Mouse (Mus musculus) ES-Bruce4 (cell line): Measurements from ENCODE around the gene Itsn2. TPM values are rescaled to one million over a fixed set of nuclear protein-coding genes. Genes with fewer than 3 reads are reported as not detected.

Experiments
- H3K27ac ChIP-seq: 2 replicates; pipeline ENCODE4 v1.5.1; 2012; ENCODE audit warnings: low read length, inconsistent platforms; ENCODE audit not compliant: insufficient read depth
- H3K27me3 ChIP-seq: 2 replicates; pipeline ENCODE4 v1.6.1; 2012; ENCODE audit warnings: mild to moderate bottlenecking, low read length, inconsistent platforms; ENCODE audit not compliant: control insufficient read depth, poor library complexity, insufficient read depth, severe bottlenecking
- H3K36me3 ChIP-seq: 2 replicates; pipeline ENCODE4 v1.6.1; 2012; ENCODE audit warnings: inconsistent platforms, mild to moderate bottlenecking, low read length, moderate library complexity; ENCODE audit not compliant: control insufficient read depth, poor library complexity, insufficient read depth, severe bottlenecking
- H3K4me1 ChIP-seq: one replicate; pipeline ENCODE4 v1.8.1; 2011; ENCODE audit warnings: low read length; ENCODE audit not compliant: control insufficient read depth, insufficient read depth
- H3K4me3 ChIP-seq: 2 replicates; pipeline ENCODE4 v1.5.1; 2011; ENCODE audit warnings: low read depth, mild to moderate bottlenecking, low read length
- H3K9ac ChIP-seq: 2 replicates; pipeline ENCODE4 v1.6.1; 2012; ENCODE audit warnings: low read depth, mild to moderate bottlenecking, inconsistent platforms; ENCODE audit not compliant: poor library complexity, severe bottlenecking
- H3K9me3 ChIP-seq: replicated peaks from 2 replicates; pipeline ENCODE4 v1.6.1; 2012; ENCODE audit warnings: mild to moderate bottlenecking, low read length, inconsistent platforms; ENCODE audit not compliant: control insufficient read depth, poor library complexity, insufficient read depth, severe bottlenecking
- CTCF ChIP-seq: IDR thresholded peaks from one replicate; pipeline ENCODE4 v1.8.1; 2011; ENCODE audit warnings: low read depth, low read length
- EP300 ChIP-seq: IDR thresholded peaks from 2 replicates; pipeline ENCODE4 v1.6.1; 2011; ENCODE audit warnings: low read depth, low read length; ENCODE audit not compliant: insufficient read depth
- POLR2A ChIP-seq: IDR thresholded peaks from one replicate; pipeline ENCODE4 v1.8.1; 2011; ENCODE audit warnings: low read length; ENCODE audit not compliant: insufficient read depth
- polyA plus RNA-seq: library from polyadenylated mRNA; stranded (reverse); fragments of >200 nt; gene quantifications from 2 replicates; pipeline ENCODE4 v1.2.4, GENCODE M21; 2011; ENCODE audit warnings: low read depth; ENCODE audit not compliant: missing spikeins, insufficient read depth, insufficient read length

Gene Itsn2
- polyA plus RNA-seq, 1 experiment: 35.3 TPM

DNA sequence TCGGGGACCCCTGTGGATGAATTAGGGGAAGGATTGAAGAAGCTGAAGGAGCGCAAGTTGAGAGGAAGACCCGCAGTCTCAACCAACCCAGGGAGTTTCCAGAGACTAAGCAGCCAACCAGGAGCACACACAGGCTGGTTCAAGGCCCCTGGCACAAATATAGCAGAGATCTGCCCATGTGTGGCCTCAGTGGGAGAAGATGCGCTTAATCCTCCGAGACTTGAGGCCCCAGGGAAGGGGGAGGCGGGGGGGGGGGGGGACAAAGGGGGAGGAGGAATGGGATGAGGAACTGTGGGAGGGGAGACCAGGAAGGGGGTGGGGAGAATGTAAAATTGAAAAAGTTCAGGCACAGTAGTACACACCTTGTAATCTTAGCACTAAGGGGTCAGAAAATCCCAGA lies 37.0 kb upstream of the Itsn2 start:
- Histone ChIP-seq H3K36me3 (no peaks in the 10 kb centered on the region), H3K27me3 (no peaks in the 10 kb centered on the region), H3K9me3 (no peaks in the 10 kb centered on the region; the same call in 1 of the 2 replicates), H3K4me1 (peaks cover 6% of the 10 kb centered on the region), H3K9ac (peak overlapping the region; percentile 38), H3K4me3 (peak overlapping the region; percentile 46; the same call in 1 of the 2 replicates), H3K27ac (peak overlapping the region; percentile 47; the same call in 1 of the 2 replicates)
- TF ChIP-seq EP300: no peak

DNA sequence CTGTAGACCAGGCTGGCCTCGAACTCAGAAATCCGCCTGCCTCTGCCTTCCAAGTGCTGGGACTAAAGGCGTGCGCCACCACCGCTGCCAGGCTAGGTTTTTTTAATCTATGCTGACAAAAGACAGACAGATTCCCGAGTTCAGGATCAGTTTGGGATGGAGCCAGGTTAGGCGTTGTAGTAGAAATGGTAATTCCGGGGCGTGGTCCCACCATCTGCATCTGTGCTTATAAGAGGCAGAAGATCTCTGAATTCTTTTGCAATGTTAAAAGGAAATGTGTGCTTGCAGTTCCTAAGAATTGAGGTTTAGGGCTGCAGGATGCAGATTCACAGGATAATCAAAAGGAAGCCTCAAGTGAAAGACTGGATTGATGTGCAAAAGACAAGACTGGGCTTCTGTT lies 35.5 kb upstream of the Itsn2 start:
- peaks cover 6% of the 10 kb centered on the region for H3K4me1 ChIP-seq
- no peaks in the 10 kb centered on the region for H3K36me3 ChIP-seq
- H3K27me3 ChIP-seq: no peaks in the 10 kb centered on the region
- no peak overlapping the region for H3K9ac ChIP-seq
- no peak overlapping the region for H3K4me3 ChIP-seq
- peak overlapping the region; percentile 93 for H3K27ac ChIP-seq
- TF ChIP-seq CTCF: no peak
- TF ChIP-seq EP300: peak; percentile 59; the same call in 1 of the 2 replicates
- H3K9me3 ChIP-seq: peaks cover 10% of the 10 kb centered on the region

DNA sequence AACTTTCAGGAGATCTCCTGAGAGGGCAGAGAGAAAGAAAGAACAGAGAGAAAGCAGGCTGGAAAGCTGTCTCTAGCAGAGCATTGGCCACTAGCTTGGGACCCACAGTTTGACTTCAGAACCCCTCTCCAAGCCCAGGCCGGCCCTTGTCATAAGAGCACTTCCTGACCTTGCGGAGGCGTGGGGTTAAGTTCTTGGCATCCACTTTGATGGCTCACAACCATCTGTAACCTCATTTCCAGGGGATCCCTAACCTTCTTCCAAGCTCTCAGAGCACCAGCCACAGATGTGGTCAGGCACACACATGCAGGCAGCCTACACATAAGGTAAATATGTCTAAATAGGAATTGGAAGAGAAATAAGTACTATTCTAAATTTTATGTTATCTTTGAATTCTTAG lies 35.0 kb upstream of the Itsn2 start:
- no peak for TF ChIP-seq CTCF
- no peak for TF ChIP-seq POLR2A
- TF ChIP-seq EP300: no peak
- Histone ChIP-seq H3K9ac (no peak overlapping the region), H3K27me3 (no peaks in the 10 kb centered on the region), H3K9me3 (peaks cover 10% of the 10 kb centered on the region), H3K4me3 (no peak overlapping the region), H3K27ac (peak overlapping the region; percentile 93), H3K36me3 (no peaks in the 10 kb centered on the region), H3K4me1 (peaks cover 6% of the 10 kb centered on the region)

DNA sequence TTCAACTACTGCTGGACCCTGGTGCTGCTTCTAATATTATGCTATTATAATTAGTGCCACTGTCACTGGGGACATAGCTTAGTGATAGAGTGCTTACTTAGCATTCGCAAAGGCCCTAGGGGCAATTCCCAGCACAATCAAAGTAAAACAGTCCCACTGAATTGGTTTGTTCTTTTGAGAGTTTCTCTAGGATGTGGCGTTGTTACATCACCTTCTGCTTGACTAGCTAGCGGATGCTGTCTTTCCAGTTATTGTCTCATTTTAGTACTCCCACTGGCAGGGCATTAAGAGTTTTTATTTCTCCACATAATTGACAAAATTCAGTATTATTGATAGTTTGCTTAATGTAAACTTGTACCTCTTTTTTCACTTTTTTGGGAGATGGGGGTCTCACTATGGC lies 34.4 kb upstream of the Itsn2 start:
- Histone ChIP-seq H3K27me3 (no peaks in the 10 kb centered on the region), H3K9ac (no peak overlapping the region), H3K4me1 (peaks cover 6% of the 10 kb centered on the region), H3K9me3 (peaks cover 10% of the 10 kb centered on the region), H3K4me3 (no peak overlapping the region), H3K36me3 (no peaks in the 10 kb centered on the region), H3K27ac (peak overlapping the region; percentile 46)
- no peak for TF ChIP-seq POLR2A
- TF ChIP-seq EP300: no peak
- no peak for TF ChIP-seq CTCF

DNA sequence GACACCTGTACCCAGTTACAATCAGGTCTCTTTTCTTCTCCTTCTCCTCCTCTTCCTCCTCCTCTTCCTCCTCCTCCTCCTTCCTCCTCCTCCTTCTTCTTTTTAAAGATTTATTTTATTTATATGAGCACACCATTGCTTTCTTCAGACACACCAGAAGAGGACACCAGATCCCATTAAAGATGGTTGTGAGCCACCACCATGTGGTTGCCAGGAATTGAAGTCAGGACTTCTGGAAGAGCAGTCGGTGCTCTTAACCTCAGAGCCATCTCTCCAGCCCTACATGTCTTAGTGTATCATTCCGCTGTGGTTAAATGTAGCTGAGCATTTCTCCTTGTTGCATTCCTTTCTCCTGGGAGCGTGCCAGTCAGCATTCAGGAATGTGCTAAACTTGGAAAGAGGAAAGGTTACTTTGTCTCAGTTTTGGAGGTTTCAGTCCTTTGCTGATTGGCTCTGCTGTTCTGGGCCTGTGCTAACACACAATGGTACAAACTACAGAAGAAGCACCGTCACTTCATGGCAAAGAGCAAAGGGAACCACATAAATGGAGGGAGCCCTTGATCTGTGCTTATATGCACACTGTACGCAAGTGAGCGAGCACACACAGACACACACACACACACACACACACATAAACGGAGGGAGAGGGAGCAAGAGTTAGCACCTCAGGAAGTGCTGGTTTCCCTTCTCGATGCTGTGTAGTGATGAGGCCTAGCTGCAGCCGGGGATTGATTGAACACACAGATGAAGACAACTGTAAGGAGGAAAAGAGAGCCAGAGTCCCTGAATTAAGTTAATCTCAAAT lies 33.8 kb upstream of the Itsn2 start:
- no peak overlapping the region for H3K4me3 ChIP-seq
- peaks cover 10% of the 10 kb centered on the region for H3K9me3 ChIP-seq
- H3K36me3 ChIP-seq: no peaks in the 10 kb centered on the region
- peaks cover 6% of the 10 kb centered on the region for H3K4me1 ChIP-seq
- no peaks in the 10 kb centered on the region for H3K27me3 ChIP-seq
- peak overlapping the region; percentile 46 for H3K27ac ChIP-seq
- no peak overlapping the region for H3K9ac ChIP-seq
- TF ChIP-seq CTCF (no peak), POLR2A (no peak), EP300 (no peak)

DNA sequence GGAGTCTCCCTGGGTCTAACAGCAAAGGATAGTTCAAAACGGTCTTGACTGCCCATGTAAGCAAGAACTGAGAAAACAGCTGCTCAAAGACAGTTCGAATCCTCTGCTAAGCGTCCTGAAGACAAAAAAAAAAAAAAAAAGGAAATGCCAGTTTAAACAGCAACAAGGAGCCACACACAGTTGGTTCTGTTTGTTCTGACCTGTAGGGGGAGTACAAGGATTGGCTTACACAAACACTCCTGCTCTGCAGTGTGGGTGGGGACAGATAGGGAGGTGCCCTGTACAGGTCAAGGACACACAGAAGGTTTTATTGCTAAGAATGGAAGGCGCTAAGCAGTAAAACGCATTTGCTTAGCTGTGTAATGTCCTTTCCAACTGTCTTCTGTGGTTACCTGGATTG lies 20.6 kb upstream of the Itsn2 start:
- no peaks in the 10 kb centered on the region for H3K9me3 ChIP-seq
- TF ChIP-seq EP300 (0 out of 2 replicates have a peak, but pooled peaks have one; percentile 63), POLR2A (no peak), CTCF (peak; percentile 65)
- H3K27me3 ChIP-seq: no peaks in the 10 kb centered on the region
- H3K4me1 ChIP-seq: no peaks in the 10 kb centered on the region
- no peak overlapping the region for H3K4me3 ChIP-seq
- peak overlapping the region; percentile 19; the same call in 1 of the 2 replicates for H3K27ac ChIP-seq
- H3K36me3 ChIP-seq: no peaks in the 10 kb centered on the region
- H3K9ac ChIP-seq: no peak overlapping the region
